Mouse (Mus musculus): Measurements from ENCODE around the gene Stac2.
A peak's percentile ranks its signal among the peaks of the same experiment; 100 is the strongest.

The Stac2 gene

DNA sequence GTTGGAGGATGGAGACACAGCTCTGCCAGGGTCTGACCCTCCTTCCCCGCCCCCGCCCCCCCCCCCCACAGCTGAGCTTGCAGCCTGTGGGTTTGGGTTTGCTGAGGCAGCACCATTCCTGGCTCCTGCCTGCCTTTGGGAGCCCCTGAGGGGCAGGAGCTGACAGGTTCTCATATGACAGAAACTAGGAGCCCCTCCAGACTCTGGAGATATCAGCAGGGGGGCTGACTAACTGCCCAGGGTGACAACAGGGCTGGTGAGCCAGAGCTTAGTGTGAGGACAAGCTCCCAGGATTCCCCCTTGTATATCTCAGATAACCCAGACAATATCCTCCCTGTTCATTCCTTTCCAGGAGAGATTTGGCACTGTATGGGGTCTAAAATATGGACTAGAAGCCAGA, 2.3 kb downstream of the Stac2 start:
- no peak for DNase-seq (ENCODE audit: low read depth, low spot score)

DNA sequence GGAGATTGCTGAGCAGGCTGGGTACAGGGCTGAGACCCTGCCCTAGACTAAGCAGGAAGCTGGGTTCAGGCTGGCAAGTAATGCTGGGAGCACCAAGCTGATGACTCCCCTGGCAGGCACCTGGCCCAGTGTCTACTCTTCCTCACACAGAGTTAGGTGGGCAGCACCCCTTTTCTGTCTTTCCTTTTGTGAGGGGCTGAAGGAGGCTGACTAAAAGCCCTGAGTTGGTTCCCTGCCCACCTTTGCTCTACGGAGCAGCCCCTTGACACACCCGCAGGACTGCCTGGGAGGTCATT, 2.8 kb downstream of the Stac2 start:
- DNase-seq (ENCODE audit: low read depth, low spot score) = no peak

DNA sequence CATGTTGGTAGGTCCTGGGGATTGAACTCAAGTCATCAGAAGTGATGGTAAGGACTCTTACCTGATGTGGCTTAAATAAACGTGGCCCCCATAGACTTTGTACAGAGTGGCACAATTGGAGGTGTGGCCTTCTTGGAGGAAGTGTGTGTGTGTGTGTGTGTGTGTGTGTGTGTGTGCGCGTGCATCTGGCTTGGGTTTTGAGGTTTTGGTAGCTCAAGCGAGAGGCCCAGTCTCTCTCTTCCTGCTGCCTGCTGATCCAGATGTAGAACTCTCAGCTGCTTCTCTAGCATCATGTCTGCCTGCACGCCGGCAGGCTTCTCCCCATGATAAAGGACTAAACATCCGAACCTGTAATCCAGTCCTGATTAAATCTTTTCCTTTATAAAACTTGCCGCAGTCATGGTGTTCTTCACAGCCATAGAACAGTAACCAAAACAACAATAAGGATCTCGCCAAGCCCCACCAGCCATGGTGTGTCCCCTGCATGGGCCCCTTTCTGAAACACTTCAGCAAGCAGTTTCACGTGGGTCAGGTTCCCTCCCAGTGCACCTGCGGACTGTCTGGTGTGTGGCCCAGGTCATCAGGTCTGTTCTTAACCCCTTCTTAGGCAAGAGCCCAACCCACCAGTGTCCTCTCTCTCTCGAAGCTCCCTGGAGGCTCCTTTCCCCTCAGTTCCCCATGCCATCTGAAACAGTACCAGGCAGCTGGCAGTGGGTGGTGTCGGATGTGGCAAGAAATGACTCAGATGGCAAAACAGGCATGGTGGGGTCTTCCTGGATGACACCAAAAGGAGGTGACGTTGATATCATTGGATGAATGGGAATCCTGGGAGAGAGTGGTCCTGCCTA, 3.4 kb downstream of the Stac2 start:
- DNase-seq (ENCODE audit: low read depth, low spot score) = peak; percentile 48

DNA sequence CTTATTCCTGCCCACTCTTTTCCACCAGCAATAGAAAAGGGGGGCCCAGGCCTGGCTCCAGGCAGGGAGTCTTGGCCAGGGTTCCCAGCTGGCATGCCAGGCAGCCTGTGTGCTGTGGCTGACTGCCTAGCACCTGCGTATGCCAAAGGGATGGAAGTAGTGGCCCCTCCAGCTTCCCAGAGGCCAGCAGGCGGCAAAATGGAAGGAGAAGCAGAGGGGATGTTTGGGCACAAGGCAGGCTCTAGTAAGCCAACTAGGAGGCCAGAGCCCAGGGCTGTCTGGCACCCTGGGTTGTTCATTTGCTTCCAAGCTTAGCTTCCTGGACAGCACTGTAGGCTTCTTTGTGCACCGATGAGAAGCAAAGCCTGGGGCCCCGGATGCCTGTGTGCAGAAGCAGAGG, 5.5 kb downstream of the Stac2 start:
- no peak for DNase-seq (ENCODE audit: low read depth, low spot score)

DNA sequence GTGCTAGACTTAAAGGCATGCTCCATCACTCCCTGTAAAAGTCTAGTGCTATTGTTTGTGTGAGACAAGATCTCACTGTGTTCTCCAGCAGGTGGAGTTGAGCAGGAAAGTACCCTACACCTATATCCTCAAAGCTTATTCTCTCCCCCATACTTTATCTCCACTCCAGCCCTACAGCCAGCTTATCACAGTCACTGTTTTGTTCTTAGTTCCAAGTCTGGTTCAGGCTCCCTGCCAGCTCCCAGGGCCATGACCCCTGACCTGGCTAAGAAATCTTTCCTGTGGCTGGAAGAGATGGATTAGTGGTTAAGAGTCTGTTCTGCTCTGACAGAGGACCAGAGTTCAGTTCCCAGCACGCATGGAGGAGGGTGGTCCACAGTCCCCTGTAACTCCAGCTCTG, 6.8 kb downstream of the Stac2 start:
- DNase-seq (ENCODE audit: low read depth, low spot score) = no peak

DNA sequence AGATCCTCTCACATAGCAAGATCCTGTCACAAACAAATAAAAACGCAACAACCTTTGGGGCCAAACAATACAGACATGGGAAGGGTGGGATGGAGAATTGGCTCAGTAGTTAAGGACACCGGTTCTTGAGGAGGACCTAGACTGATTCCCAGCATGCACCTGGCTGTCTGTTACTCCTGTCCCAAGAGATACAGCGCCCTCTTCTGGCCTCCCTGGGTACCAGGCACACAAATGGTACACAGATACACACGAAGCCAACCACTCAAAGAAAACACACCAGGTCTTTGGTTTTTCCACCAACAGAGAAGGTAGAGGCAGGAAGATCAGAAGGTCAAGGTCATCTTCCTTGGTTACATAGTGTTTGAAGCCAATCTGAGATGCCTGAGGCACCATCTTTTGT, 7.7 kb downstream of the Stac2 start:
- peak; percentile 43 for DNase-seq (ENCODE audit: low read depth, low spot score)

DNA sequence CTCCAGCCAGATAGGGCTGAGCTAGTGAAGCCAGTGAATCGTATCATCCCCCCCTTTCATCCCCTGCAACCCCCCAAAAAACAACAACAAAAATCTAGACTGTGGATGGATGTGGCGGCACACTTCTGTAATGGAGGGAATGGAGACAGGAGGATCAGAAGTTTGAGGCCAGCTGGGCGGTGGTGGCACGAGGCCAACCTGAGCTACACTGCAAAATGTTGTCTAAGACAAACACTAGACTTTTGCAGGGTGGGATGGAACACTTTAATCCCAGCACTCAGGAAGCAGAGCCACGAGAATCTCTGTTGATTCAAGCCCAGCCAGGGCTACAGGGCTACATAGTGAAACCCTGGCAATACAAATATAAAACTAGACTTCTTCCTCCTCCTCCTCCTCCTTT, 9.2 kb downstream of the Stac2 start:
- no peak for DNase-seq (ENCODE audit: low read depth, low spot score)

DNA sequence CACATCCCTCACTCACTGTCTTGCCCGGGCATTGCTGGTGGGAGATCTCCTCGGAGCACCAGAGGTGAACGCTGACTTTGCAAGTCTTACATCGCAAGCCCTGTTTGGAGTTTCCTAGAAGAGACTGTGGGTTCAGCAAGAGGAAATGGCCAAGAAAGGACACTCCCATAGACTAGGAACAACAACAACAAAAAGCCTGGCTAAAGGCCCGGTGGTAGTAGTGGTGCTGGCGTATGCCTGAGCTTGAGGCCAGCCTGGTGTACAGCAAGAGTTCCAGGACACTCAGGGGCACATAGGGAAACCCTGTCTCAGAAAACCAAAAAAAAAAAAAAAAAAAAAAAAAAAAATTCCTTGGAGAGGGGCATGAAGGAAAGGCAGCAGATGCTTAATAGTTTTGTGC, 10.5 kb downstream of the Stac2 start:
- DNase-seq (ENCODE audit: low read depth, low spot score) = no peak

DNA sequence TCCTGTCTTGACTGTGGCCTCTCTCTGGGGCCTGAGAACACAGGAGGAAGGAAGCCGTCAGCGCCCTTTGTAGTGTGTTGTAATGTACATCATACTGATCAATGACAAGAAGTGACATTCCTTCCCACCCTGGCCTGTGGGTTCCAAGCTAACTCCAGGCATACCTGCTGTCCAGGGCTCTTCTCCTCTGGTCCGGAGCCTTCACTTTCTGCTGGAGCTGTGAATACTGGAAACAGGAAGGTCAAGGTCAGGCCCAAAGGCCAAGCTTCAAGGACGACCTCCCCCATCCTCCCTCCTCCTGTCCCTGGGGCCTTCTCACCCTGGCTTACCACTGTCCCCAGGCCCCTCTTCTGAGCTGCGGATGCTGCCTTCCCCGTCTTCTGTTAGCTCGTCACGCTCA, 12.3 kb downstream of the Stac2 start:
- no peak for DNase-seq (ENCODE audit: low read depth, low spot score)

DNA sequence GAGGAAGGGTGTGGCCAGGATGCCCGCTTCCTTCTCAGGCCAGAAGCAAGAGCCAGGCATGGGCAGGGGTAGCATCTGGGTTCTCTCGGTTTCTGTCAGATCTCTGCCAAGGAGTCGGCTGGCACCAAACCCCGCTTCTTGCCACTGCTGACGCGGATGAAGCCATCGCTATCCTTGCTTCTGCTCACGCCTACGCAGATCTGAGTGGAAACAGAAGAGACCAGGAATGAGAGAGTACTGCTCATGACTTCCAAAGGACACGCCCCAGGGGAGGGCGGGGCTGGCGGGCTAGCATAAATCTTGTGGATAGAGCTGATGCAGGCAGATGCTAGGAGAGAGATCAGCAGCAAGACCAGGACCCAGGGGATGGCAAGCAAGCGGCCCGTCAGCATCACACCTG, 15.4 kb downstream of the Stac2 start:
- no peak for DNase-seq (ENCODE audit: low read depth, low spot score)

DNA sequence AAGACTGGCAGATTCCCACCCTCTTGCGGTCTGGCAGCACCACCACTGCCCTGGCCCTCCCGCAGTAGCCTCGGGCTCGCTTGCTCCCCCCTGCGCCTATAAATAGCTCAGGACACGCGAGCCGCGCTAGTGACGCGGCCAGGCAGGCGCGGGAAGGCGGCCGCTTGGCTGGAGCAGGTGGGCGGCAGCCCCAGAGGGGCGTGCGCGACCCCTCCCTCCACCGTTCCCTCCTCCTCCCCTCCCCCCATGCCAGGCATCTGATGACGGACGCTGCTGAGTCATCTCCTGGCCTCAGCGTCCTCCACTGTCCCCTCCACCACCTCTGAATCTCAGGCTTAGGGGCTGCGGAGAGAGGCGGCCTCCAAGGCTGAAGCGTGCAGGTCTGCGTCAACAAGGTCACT, 17.3 kb downstream of the Stac2 start:
- no peak for DNase-seq (ENCODE audit: low read depth, low spot score)

DNA sequence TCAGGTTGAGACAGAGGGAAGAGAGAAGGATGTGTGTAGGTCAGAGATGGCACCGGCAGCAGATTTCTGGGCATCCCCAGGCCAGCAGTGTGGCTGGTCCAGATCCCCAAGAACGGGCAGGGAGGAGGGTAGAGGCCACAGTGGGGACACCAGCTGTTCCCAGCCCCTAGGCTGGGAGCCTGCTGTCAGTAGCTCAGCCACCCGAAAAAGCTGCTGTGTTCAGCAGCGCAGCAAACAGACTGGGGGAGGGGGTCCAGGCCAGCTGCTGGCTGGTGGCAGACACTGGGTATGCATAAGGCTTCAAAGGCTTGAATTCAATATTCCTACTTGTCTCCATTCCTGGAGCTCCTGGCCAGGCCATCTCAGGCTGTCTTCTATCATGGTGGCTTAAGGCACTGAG, 18.4 kb downstream of the Stac2 start:
- DNase-seq (ENCODE audit: low read depth, low spot score) = no peak

DNA sequence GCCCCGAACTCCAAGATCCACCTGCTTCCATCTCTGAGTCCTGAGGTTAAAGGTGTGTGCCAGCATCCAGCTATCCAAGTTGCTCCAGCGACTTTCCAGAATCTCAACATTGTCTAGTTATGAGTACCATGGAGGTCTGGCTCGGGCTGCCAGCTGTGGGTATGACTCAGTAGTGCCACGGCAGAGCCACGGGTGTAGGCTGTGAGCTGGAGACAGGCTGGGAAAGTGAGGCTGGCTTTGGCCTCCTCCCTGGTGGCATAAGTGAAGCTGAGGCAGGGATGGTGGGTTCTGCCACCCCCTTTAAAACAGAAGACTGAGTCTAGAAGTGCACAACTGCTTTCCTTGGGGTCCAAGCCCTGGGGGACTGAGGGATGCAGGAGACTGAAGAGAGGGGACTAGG, 19.2 kb downstream of the Stac2 start:
- no peak for DNase-seq (ENCODE audit: low read depth, low spot score)

DNA sequence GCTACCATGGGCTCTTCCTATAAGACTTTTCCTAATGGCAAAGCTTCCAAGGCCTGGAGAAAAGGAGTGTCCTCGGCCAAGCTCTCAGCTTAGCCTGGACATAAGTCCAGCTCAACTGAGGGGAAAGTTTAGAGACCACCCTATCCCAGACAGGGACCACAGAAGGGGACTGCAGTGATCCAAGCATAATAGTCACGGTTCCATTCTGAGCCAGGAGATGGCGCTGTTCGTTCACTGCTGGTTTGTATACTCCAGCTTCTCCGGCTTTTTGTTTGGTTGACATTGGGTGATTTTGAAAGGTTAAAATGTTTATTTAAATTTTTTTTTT, 21.9 kb downstream of the Stac2 start:
- DNase-seq (ENCODE audit: low read depth, low spot score) = peak; percentile 87

DNA sequence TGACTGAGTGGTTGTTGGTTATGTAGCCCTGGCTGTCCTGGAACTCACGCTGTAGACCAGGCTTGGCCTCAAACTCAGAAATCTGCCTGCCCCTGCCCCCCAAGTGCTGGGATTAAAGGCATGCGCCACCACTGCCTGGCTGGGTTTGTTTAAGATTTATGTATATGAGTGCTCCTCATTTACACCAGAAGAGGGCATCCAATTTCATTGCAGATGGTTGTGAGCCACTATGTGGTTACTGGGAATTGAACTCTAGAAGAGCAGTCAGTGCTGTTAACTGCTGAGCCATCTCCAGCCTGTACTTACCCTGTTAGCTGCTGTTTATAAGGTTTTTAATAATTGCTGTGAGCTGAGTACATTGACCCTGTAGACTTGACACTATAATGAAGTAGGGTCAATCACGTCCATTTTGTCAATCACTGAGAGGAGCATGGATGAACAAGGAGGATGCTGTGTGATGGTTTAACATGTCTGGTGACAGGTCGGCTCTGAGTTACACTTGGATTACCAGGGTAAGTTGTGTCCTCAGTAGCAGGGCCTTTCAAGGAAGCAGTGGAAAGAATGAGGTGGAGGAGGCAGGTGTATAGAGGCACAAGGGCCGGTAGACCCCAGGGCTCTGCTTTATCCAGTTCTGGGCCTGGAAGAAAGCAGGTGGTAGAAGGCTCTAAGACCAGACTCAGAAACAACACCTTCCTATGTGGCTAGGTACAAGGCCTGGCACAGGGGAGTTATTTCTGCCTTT, 22.4 kb downstream of the Stac2 start:
- peak; percentile 44 for DNase-seq (ENCODE audit: low read depth, low spot score)

DNA sequence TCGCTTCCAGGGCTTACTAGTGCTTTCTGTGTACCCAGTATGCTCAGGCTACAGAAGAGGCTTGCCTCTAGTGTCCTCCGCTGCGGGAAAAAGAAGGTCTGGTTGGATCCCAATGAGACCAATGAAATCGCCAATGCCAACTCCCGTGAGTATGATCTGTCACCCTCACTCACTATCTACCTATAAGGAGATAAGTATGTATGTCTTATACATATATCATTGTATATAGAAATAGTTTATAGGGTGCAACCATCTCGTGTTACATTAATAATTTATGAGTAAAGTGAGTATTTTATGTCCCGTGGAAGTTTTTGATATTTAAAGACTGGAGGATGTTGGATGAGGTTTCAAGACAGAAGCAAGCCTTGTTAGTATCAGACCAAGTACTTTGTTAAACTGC, 25.5 kb downstream of the Stac2 start:
- DNase-seq (ENCODE audit: low read depth, low spot score) = no peak

DNA sequence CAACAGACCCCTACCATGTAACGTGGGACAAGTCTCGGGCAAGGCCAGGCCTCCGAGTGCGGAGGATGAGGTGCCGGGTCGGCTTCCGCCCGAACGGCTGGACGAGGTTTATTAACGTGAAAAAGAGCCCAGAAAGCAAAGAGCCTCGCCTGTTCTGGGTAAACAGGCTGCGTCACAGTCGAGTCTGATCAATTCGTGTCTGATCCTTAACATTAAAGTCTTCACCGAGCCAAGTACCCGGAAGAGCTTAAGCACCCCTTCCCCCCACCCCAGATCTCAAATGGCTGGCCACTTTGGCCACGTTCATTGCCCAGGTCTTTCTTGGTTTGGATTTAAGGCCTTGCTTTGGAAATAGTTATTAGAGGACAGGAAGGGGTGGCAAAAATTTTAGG, 26.0 kb downstream of the Stac2 start:
- DNase-seq (ENCODE audit: low read depth, low spot score) = no peak

DNA sequence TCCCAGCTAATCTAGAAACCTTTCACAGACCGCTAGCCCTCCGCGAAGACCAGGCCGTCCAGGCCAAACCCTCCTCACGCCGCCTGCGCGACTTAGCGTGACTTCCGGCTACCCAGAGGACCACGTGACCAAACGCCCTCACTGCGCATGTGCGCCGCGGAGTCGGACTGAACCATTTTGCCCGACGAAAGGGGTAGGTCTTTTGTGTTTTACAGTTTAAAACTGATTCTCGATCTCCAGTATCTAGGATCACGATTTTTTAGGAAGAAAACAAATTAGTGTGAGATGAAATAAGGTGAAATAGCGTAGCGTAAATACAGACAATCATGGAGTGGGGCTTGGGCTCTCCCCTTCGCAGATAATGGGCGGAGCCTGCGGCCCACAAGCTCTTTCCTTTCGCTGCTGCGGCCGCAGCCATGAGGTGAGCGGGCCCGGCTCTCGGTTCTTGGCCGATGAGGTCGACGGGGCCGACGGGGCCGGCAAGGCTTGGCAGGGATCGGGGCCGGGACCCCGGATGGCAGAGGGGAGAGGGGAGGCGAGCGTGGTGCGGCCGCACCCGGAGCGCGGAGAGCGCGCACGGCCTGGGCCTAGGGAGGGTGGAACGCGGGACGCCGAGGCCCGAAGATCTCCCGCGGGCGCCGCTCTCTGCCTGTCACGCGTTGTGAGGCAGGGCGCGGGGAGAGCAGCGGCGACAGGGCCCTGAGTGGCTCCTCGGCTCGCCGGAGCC, 26.5 kb downstream of the Stac2 start, which contains the start of gene Rpl19:
Rpl19 (plus strand) TSS at position 141 of the 727 bp plus-strand sequence.
- DNase-seq (ENCODE audit: low read depth, low spot score) = peak; percentile 92

DNA sequence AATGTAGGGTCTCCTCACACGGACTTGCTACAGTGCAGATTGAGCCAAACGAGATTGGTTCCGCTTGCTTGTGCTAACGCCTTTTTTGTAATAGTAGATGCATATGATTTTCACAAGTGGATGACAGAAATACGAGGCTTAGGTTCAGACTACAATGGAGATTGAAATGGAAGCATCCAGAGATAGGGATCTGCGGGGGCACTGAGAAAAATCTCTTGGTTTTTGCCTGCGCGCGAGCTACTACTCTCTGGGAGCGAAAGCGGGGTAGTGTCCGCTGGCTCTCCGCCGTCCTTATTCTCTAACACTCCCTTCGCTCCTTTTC, 27.1 kb downstream of the Stac2 start:
- DNase-seq (ENCODE audit: low read depth, low spot score) = no peak

DNA sequence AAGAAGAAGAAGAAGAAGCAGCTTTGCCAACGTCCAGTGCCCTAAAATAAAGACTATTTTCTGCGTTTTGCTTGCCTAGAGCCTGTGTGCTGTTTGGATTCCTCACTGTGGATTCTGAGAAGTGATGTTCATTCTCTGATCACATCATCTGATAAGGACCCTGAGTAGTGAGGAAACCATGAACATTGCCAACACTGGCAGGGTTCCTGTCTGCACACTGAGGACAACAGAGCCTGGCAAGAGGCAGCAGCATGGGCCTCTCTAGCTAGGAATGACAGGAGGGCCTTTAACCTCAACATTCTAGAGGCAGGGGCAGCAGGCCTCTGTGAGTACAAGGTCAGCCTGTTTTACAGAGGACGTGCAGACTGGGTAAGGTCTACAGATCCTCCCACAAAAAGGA, 28.7 kb downstream of the Stac2 start:
- DNase-seq (ENCODE audit: low read depth, low spot score) = no peak

DNA sequence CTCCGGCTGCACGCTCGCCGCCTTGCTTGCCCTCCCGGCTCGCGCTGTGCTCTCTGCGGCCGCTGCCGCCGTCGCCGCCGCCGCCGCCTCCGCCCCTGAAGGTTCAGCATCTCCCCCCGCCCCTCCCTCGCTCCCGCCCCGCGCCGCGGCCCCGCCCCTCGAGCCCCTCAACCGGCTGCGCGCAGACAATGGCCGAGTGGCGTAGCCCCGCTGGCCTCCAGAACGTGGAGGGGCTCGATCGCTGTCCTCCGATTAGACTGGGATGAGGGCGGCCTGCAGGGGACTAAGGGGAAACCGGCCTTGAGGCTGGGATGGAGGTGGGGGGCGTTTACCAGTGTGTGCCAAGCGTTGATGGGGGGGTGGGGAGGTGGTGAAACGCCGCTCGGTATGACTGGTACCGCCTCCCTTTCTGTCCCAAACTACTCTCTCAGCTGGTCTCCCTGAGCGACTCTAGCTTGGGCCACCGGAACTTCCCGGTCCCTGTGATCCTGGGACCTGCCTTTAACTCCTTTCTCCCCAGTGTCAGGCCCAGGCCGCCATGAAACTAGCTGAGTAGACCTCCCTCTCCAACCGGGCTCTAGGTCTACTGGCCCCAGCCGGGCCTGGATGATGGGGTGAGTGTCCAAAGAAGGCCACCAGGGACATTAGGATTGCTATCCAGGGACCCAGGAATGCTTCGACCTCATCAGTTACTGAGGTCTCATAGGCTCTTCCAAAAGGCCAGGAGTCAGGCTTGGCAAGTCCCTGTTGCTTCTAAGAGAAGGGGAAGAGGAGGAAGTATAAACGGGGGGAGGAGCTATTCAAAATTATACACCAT, 30.5 kb downstream of the Stac2 start, which contains the start of gene Cacnb1:
Cacnb1 (minus strand) TSS at position 480 of the 817 bp plus-strand sequence.
- DNase-seq (ENCODE audit: low read depth, low spot score) = peak; percentile 79

DNA sequence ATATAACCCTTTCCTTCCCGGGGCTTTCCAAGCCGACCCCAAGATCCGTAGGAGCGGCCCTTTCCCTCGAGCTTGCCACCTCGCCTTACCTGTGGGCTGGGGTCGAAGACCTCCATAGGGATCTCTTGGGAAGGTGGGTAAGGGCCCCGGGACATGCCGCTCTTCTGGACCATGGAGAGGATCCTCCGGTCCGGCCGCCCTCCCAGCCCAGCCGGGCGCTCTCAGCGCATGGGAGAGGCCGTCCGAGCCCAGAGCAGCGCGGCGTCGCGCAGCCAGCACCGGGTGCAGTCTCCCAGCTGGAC, 31.1 kb downstream of the Stac2 start:
- no peak for DNase-seq (ENCODE audit: low read depth, low spot score)

Data from CD4-positive, CD25-positive, alpha-beta regulatory T cell, adult 2 months (primary cell).